Comparison of ENCODE assay signal across 11 mouse cellular contexts in the genomic region with DNA sequence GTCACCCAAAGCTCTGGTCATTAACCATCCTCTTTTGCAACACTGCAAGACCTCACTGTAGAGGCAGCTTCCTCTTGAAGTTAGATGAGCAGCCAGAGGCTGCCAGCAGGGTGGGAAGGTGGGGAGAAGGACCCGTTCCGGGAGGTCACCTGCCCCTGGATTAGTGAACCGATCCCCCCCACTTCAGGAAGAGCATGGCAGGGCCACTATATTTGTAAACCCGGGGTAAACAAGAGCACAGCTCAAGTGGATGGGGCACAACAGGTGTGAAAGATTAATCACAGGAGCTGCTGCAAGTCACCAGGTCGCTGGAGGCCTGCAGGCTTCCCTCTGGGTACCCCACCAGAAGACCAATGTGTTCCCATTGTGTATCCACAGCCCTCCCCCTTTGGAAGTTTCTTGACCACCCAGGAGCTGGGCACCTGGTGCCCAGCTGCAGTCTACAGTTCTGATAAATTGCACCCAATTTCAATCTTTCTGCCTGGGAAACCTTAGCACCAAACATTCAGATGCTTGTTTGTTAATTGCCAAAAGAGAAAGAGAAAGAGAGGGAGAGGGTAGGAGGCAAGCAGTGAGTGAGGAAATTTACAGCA. TPM values are rescaled to one million over a fixed set of nuclear protein-coding genes. Genes with fewer than 3 reads are reported as not detected.
DNase-seq lines count a peak whose midpoint lies in the region; ATAC-seq and TF ChIP-seq lines count a peak whose summit lies in the region.
"Had no signal": no experiment of that assay in that cellular context is flagged by ENCODE, and none has a peak within 500 bp of the region (broad histone marks: within the 10 kb centered on the region; RNA-seq: fewer than 3 reads in every experiment).

No protein-coding gene starts in this region.

- no peak for TF ChIP-seq CTCF in kidney, postnatal 0 days (IDR thresholded peaks at IDR 0.05; ENCODE audit: low read depth)

- H3K36me3 ChIP-seq in kidney, postnatal 0 days (ENCODE audit: insufficient read depth, low read length) = no peaks in the 10 kb centered on the region
- no peaks in the 10 kb centered on the region for H3K36me3 ChIP-seq in hindbrain, embryonic 10.5 days
- no peaks in the 10 kb centered on the region for H3K36me3 ChIP-seq in midbrain, embryonic 11.5 days (ENCODE audit: control insufficient read depth, insufficient read depth, low read length)

- peaks cover 3% of the 10 kb centered on the region; the same call in 1 of the 2 replicates for H3K4me1 ChIP-seq in kidney, postnatal 0 days (replicated peaks; ENCODE audit: insufficient read depth, low read length)
- peaks cover 31% of the 10 kb centered on the region for H3K4me1 ChIP-seq in hindbrain, embryonic 10.5 days (replicated peaks)
- no peaks in the 10 kb centered on the region; the same call in 1 of the 2 replicates for H3K4me1 ChIP-seq in midbrain, embryonic 11.5 days (ENCODE audit: control insufficient read depth, insufficient read depth, low read length)

- H3K9ac ChIP-seq in kidney, postnatal 0 days (ENCODE audit: low read depth, low read length) = no peak overlapping the region
- no peak overlapping the region for H3K9ac ChIP-seq in midbrain, embryonic 11.5 days (ENCODE audit: low read length)
- H3K9ac ChIP-seq: lung, embryonic 14.5 days had no signal

- H3K9me3 ChIP-seq in kidney, postnatal 0 days (replicated peaks; ENCODE audit: low read length) = no peaks in the 10 kb centered on the region
- no peaks in the 10 kb centered on the region for H3K9me3 ChIP-seq in hindbrain, embryonic 10.5 days
- H3K9me3 ChIP-seq in midbrain, embryonic 11.5 days (ENCODE audit: control insufficient read depth, low read length) = no peaks in the 10 kb centered on the region

- H3K4me3 ChIP-seq in kidney, postnatal 0 days (replicated peaks; ENCODE audit: low read depth, low read length) = no peak overlapping the region
- H3K4me3 ChIP-seq in hindbrain, embryonic 10.5 days = peak overlapping the region; percentile 76; the same call in 1 of the 2 replicates
- no peak overlapping the region; the same call in 1 of the 2 replicates for H3K4me3 ChIP-seq in midbrain, embryonic 11.5 days (ENCODE audit: low read depth, low read length)
- H3K4me3 ChIP-seq: myocyte had no signal

- 51% methylated on average over 5 of the region's 5 CpGs for WGBS in kidney, postnatal 0 days
- WGBS in hindbrain, embryonic 10.5 days = 44% methylated on average over 5 of the region's 5 CpGs
- WGBS in midbrain, embryonic 11.5 days = 27% methylated on average over 5 of the region's 5 CpGs

- no peak for ATAC-seq in kidney, postnatal 0 days (replicated peaks; ENCODE audit: low FRiP score, low read depth)
- ATAC-seq in midbrain, embryonic 11.5 days (ENCODE audit: low FRiP score) = no peak
- no peak for ATAC-seq in erythroblast, adult 5-6 weeks (replicated peaks; ENCODE audit: low FRiP score, poor library complexity, severe bottlenecking)

- 0 out of 2 replicates have a peak overlapping the region, but pooled peaks have one; percentile 100 for H3K4me2 ChIP-seq in kidney, postnatal 0 days (ENCODE audit: low read length)
- H3K4me2 ChIP-seq in midbrain, embryonic 11.5 days = peak overlapping the region; percentile 94

- no peak overlapping the region for H3K27ac ChIP-seq in kidney, postnatal 0 days
- H3K27ac ChIP-seq in hindbrain, embryonic 10.5 days = peak overlapping the region; percentile 85; the same call in 1 of the 2 replicates
- no peak overlapping the region for H3K27ac ChIP-seq in midbrain, embryonic 11.5 days (ENCODE audit: low read depth, low read length)

- no peak for DNase-seq in kidney, postnatal 0 days (ENCODE audit: low spot score)
- no peak for DNase-seq in kidney, adult 11 months
- DNase-seq in hindbrain, embryonic 10.5 days (ENCODE audit: low spot score) = no peak
- peak; percentile 86 for DNase-seq in midbrain, embryonic 11.5 days (ENCODE audit: low spot score, missing footprints)
- DNase-seq in skeletal muscle tissue, adult 2 months (ENCODE audit: low read depth, low spot score) = peak; percentile 59
- no peak for DNase-seq in layer of hippocampus, adult 18-20 months (ENCODE audit: low spot score in 2 of 2)
- DNase-seq in spleen, adult 12 weeks (ENCODE audit: low spot score) = no peak
- DNase-seq: thymus, postnatal 25 days had no signal

- H3K27me3 ChIP-seq in kidney, postnatal 0 days (ENCODE audit: insufficient read depth, low read length) = peaks cover 16% of the 10 kb centered on the region; the same call in 1 of the 2 replicates
- H3K27me3 ChIP-seq in hindbrain, embryonic 10.5 days (ENCODE audit: insufficient read depth, poor library complexity, severe bottlenecking) = peaks cover 47% of the 10 kb centered on the region
- H3K27me3 ChIP-seq in midbrain, embryonic 11.5 days (ENCODE audit: control insufficient read depth, insufficient read depth, low read length) = peaks cover 8% of the 10 kb centered on the region

RNA-seq across cellular contexts. Expression of gene Slc8a3, which starts 1.8 kb away (rescaled TPM):
- 0.05 and 0.09 TPM in 2 replicates for polyA plus RNA-seq in kidney, postnatal 0 days (2015; fragmentation: Nextera tagmentation; extraction: Ambion mirVana)
- 1.3 and 2.3 TPM in 2 replicates for polyA plus RNA-seq in hindbrain, embryonic 10.5 days (2016; fragmentation: Nextera tagmentation; extraction: Ambion mirVana)
- polyA plus RNA-seq in midbrain, embryonic 11.5 days (2014; fragmentation: Nextera tagmentation; extraction: Ambion mirVana) = 0.98 and 1.1 TPM in 2 replicates
- 10 to 100 TPM; 13.0 to 14.0 TPM for total RNA-seq in layer of hippocampus, adult 18-20 months (2021)
- total RNA-seq in erythroblast, adult 5-6 weeks (2015; ENCODE audit: low replicate concordance) = not detected in 2 replicates
- not detected in 2 replicates for total RNA-seq in erythroblast, adult 5-6 weeks (2017; ENCODE audit: low replicate concordance)

RNA-seq across cellular contexts. Expression of gene Gm4787, which starts 48.1 kb away (rescaled TPM):
- 0.18 and 0.22 TPM in 2 replicates for polyA plus RNA-seq in kidney, postnatal 0 days (2015; fragmentation: Nextera tagmentation; extraction: Ambion mirVana)
- polyA plus RNA-seq in hindbrain, embryonic 10.5 days (2016; fragmentation: Nextera tagmentation; extraction: Ambion mirVana) = 0.20 and 0.21 TPM in 2 replicates
- 0.21 and 0.33 TPM in 2 replicates for polyA plus RNA-seq in midbrain, embryonic 11.5 days (2014; fragmentation: Nextera tagmentation; extraction: Ambion mirVana)
- total RNA-seq in layer of hippocampus, adult 18-20 months (2021) = 1 to 10 TPM; 1.4 to 1.6 TPM
- not detected in 2 replicates for total RNA-seq in erythroblast, adult 5-6 weeks (2015; ENCODE audit: low replicate concordance)
- total RNA-seq in erythroblast, adult 5-6 weeks (2017; ENCODE audit: low replicate concordance) = 0.42 TPM in 1 of 2 replicates, not detected in the other

Comparison
In these comparisons a context has a peak if more than half of its experiments do, and no peak if none do; other contexts are left out.
1. DNase-seq: peak in midbrain, embryonic 11.5 days (single experiment) and skeletal muscle tissue, adult 2 months (single experiment); none in kidney, postnatal 0 days (single experiment), kidney, adult 11 months (single experiment), hindbrain, embryonic 10.5 days (single experiment), layer of hippocampus, adult 18-20 months (0 of 2) and spleen, adult 12 weeks (single experiment).